Mouse (Mus musculus) ES-E14 (cell line): ENCODE measurements around the gene Pan2. TPM values are rescaled to one million over a fixed set of nuclear protein-coding genes. Genes with fewer than 3 reads are reported as not detected.

ENCODE experiments used
- DNase-seq: peaks from one replicate; pipeline ENCODE4 v3.0.0-alpha.2; 2013; ENCODE audit warnings: low read depth, low spot score
- H3K27ac ChIP-seq: 2 replicates; pipeline ENCODE4 v1.5.1; 2012; ENCODE audit warnings: low read depth, mild to moderate bottlenecking, low read length, moderate library complexity, mixed read lengths; ENCODE audit not compliant: poor library complexity, insufficient read depth, severe bottlenecking
- H3K36me3 ChIP-seq: 2 replicates; pipeline ENCODE4 v1.6.1; 2012; ENCODE audit warnings: mild to moderate bottlenecking, low read length, moderate library complexity, mixed read lengths; ENCODE audit not compliant: control insufficient read depth, poor library complexity, insufficient read depth, severe bottlenecking
- H3K4me1 ChIP-seq, 2 experiments: fragments of 150-350 bp in 1 of 2; sonication (generic) in 1 of 2; 2 replicates each; pipeline ENCODE4 v1.6.1; 2012; ENCODE audit warnings: low read length in 2 of 2, mild to moderate bottlenecking in 1 of 2, mixed read lengths in 1 of 2; ENCODE audit not compliant: control insufficient read depth in 2 of 2, insufficient read depth in 2 of 2, poor library complexity in 1 of 2
- H3K4me3 ChIP-seq, 2 experiments: fragments of 150-350 bp in 1 of 2; sonication (generic) in 1 of 2; 2 replicates each; pipeline ENCODE4 v1.5.1; 2012; ENCODE audit warnings: low read length in 2 of 2, low read depth in 1 of 2, mild to moderate bottlenecking in 1 of 2, mixed read lengths in 1 of 2; ENCODE audit not compliant: insufficient read depth in 1 of 2, poor library complexity in 1 of 2, severe bottlenecking in 1 of 2
- H3K9ac ChIP-seq: 2 replicates; pipeline ENCODE4 v1.6.1; 2012; ENCODE audit warnings: low read depth, mild to moderate bottlenecking, low read length, mixed read lengths; ENCODE audit not compliant: poor library complexity, insufficient read depth, severe bottlenecking
- H3K9me3 ChIP-seq: fragments of 150-350 bp; sonication (generic); 2 replicates; pipeline ENCODE4 v1.6.1; 2012; ENCODE audit warnings: low read depth, mild to moderate bottlenecking, low read length; ENCODE audit not compliant: control insufficient read depth, insufficient read depth
- CHD2 ChIP-seq: IDR thresholded peaks from 2 replicates; pipeline ENCODE4 v1.6.1; 2014; ENCODE audit warnings: mild to moderate bottlenecking, low read depth, low read length, inconsistent platforms
- HCFC1 ChIP-seq: IDR thresholded peaks from 2 replicates; pipeline ENCODE4 v1.6.1; 2012; ENCODE audit warnings: low read length, inconsistent platforms, borderline replicate concordance; ENCODE audit not compliant: insufficient read depth
- MAFK ChIP-seq: IDR thresholded peaks from 2 replicates; pipeline ENCODE4 v1.6.1; 2014; ENCODE audit warnings: mild to moderate bottlenecking, low read depth, low read length, inconsistent platforms; ENCODE audit not compliant: insufficient read depth
- ZC3H11A ChIP-seq: IDR thresholded peaks from 2 replicates; pipeline ENCODE4 v1.6.1; 2012; ENCODE audit warnings: low read depth, mild to moderate bottlenecking, inconsistent platforms, low read length, borderline replicate concordance
- ZNF384 ChIP-seq: IDR thresholded peaks from 2 replicates; pipeline ENCODE4 v1.6.1; 2012; ENCODE audit warnings: low read depth, low read length, inconsistent platforms
- in situ Hi-C, 2 experiments: fragments of 600-800 bp; cut with MboI; formaldehyde crosslinking; loops; one replicate each; pipeline ENCODE4 v1.15.1; 2025; ENCODE audit warnings: low sequenced_read_pairs in 2 of 2, inconsistent platforms in 1 of 2; ENCODE audit not compliant: unreplicated experiment in 2 of 2
- total RNA-seq: library from RNA; depleted of rRNA; stranded (reverse); fragments of 300-350 nt; gene quantifications from 2 replicates; pipeline ENCODE4 v1.2.3, GENCODE M21; 2012

Gene Pan2
- total RNA-seq, 1 experiment, result 21.9 TPM

GRCm38 (mm10) chr10:128310902-128311301, 7.8 kb downstream of the Pan2 start:
- no peak overlapping the region for H3K27ac ChIP-seq
- no peak for DNase-seq
- peaks cover 45% of the 10 kb centered on the region for H3K36me3 ChIP-seq
- no peaks in the 10 kb centered on the region for H3K9me3 ChIP-seq
- no peak overlapping the region for H3K4me3 ChIP-seq
- TF ChIP-seq HCFC1 (no peak), ZNF384 (no peak), ZC3H11A (no peak)
- H3K9ac ChIP-seq, result no peak overlapping the region
- in situ Hi-C loops, result no loop called here
- H3K4me1 ChIP-seq, result peaks cover 3 to 4% of the 10 kb centered on the region in 2 experiments; a peak in 1 of 4 replicates

GRCm38 (mm10) chr10:128315578-128315977, 12.4 kb downstream of the Pan2 start:
- no peak for DNase-seq
- Histone ChIP-seq H3K4me1 (peaks cover 3 to 4% of the 10 kb centered on the region in 2 experiments; a peak in 1 of 4 replicates), H3K9ac (no peak overlapping the region), H3K27ac (no peak overlapping the region), H3K36me3 (peaks cover 52% of the 10 kb centered on the region), H3K4me3 (no peak overlapping the region), H3K9me3 (no peaks in the 10 kb centered on the region)
- TF ChIP-seq ZNF384, result no peak
- no peak for TF ChIP-seq MAFK
- TF ChIP-seq CHD2, result no peak
- TF ChIP-seq HCFC1, result no peak
- no peak for TF ChIP-seq ZC3H11A
- in situ Hi-C loops, result no loop called here

GRCm38 (mm10) chr10:128321641-128322040, 18.5 kb downstream of the Pan2 start:
- H3K9ac ChIP-seq, result peak overlapping the region; percentile 78
- in situ Hi-C loops, result no loop called here
- H3K36me3 ChIP-seq, result peaks cover 28% of the 10 kb centered on the region
- H3K9me3 ChIP-seq, result no peaks in the 10 kb centered on the region
- H3K4me3 ChIP-seq, result peak overlapping the region; percentile 38 to 82
- TF ChIP-seq ZC3H11A (no peak), MAFK (no peak), HCFC1 (no peak), ZNF384 (no peak), CHD2 (no peak)
- DNase-seq, result no peak
- H3K27ac ChIP-seq, result no peak overlapping the region; the same call in 1 of the 2 replicates
- peaks cover 3% of the 10 kb centered on the region in 2 experiments; a peak in 1 of 4 replicates for H3K4me1 ChIP-seq

GRCm38 (mm10) chr10:128322141-128323108, 19.3 kb downstream of the Pan2 start, which contains the start of gene Cnpy2:
Gene Cnpy2, plus strand, starts transcription at chr10:128322459.
- peak; percentile 92 for DNase-seq
- Histone ChIP-seq H3K4me1 (peaks cover 3% of the 10 kb centered on the region in 2 experiments; a peak in 1 of 4 replicates), H3K36me3 (peaks cover 27% of the 10 kb centered on the region), H3K9me3 (no peaks in the 10 kb centered on the region), H3K9ac (peak within 1 kb of the TSS; percentile 89), H3K27ac (peak within 1 kb of the TSS; percentile 65), H3K4me3 (peak within 1 kb of the TSS; percentile 82 to 86)
- in situ Hi-C loops, result no loop called here
- TF ChIP-seq ZNF384 (0 out of 2 replicates have a peak, but pooled peaks have one; percentile 56), ZC3H11A (no peak), CHD2 (peak; percentile 92), MAFK (no peak), HCFC1 (peak; percentile 81)
